Mouse (Mus musculus): Measurements from ENCODE around the gene Zfp865.

GRCm38 (mm10) chr7:5031496-5031895 is 11.3 kb downstream of the Zfp865 start:
- TF ChIP-seq CTCF (IDR thresholded peaks at IDR 0.05): no peak
- no peak for TF ChIP-seq EP300 (IDR thresholded peaks at IDR 0.05)

Measured in lung, postnatal 0 days (tissue).